Mouse (Mus musculus) layer of hippocampus, adult 11-12 months (tissue): ENCODE measurements around the gene Farsa.

Experiments used
- DNase-seq: peaks from one replicate; pipeline ENCODE4 v3.0.0; 2022; ENCODE audit warnings: low spot score

Farsa gene

DNA sequence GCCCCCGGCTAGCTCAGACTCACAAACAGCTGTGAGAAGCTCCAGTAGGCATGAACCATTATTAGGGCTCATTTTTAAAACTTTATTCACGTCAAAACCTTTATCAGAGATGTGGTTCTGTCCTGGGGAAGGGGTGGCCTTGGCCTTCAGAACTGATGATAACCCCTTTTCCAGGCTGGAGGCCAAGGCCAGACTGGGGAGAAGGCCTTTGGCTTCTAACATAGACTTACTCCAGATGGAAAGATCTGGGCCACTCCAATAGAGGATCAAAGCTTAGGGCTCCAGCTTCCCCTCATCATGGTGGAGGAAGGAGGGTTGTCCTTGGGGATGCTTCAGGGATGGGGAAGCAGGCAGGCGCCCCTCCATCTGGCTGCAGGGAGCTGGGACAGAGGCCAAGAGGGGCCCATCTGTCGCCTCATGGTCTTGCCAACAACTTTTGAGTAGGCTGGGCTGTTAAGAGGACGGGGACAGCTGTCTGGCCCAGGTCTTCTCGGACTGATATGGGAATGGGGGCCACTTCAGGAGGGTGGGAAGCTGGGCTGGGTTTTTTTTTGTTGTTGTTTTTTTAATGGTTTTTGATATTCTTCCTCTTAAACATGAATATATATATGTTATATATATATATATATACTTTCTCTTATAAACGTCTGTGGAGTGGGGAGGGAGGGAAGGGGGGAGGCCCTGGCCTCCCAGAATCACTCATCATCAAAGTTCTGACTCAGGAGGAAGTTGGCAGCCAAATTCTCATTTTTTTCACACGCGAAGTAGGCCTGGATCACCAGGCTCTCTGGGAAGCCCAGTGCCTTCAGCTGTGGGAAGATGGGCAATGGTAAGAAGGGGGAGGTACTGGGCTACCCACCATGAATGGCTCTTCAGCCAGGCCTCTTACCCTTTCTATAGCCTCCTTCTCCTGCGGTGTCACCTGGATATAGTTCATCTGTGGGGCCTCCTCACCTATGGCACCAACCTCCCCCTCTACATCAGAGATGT is 21.6 kb upstream of the Farsa start:
- peak; percentile 84 for DNase-seq

DNA sequence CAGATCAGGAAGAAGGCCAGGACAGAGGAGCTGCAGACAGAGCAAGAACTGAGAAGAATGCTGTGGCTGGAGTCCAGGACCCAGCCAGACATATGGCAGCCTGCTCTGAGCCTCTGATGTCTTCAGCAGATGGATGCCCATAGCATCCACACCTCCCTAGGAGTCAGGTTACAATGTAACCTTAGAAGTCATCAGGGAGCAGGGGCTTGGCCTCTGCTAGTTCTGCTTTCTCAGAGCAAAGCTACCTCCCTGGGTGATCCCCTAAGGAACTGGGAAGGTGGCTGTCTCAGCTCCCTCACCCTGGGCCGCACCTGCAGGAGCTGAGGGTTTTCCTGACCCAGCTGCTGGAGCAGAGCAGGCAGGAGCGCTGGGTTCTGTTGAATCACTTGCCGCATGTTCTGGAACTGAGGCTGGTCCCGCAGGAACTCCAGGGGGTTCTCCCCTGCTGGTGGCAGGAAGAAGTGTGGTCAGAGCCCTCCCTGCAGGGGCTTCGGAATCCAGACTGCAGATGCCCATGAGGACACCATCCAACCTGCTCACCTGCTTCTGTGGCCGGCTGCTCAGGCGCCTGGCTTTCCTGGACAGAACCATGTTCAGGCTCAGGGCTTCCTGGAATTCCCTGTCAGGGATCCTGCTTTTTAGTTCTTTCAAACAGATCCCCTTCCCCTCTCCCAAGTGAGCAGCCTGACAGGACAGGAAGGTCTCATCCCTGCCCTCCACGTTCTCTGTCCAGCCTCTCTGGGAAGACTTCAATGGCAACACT is 19.5 kb upstream of the Farsa start:
- no peak for DNase-seq

DNA sequence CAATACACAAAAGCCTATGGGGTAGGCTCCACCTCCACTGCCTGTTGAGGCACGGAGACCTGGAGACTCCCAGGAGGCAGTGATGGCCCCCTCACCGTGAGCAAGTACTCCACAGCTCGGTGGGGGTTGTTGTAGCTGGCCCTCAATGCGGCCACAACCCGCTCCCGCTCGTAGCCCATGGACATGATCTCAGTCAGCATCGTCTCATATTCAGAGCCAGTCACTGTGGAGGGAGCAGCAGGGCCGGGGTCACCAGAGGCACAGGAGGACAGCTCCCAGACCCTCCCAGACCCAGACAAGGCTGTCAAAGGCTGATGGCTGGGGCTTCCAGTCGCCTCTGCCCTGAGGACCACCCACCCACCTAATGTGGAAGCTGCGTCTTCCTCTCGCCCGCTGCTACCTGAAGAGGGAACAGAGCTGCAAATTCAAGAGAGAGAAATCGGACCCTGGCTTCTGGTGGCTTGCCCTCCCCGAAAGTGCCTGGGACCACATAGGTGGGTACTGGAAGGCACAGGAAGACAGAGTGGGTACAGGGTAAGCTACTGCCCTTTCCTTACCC is 18.8 kb upstream of the Farsa start:
- no peak for DNase-seq

DNA sequence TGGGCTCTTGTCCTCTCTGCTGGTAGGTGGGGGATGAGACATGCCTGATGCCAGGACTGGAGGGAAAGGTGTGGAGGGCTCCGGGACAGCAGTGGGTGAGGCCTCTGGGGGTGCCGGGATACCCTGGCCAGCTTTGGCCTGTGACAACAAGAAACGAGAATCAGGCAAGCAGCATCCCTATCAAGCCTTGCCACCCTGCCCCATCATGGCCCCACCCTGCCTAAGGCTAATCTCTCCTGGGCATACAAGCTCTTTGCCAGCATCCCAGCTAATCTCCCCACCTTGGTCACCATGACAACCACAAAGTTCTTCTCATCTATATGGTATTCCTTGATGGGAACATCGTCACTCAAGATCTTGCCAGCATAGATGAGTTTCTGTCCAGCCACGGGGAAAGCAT is 18.3 kb upstream of the Farsa start:
- DNase-seq, result no peak

DNA sequence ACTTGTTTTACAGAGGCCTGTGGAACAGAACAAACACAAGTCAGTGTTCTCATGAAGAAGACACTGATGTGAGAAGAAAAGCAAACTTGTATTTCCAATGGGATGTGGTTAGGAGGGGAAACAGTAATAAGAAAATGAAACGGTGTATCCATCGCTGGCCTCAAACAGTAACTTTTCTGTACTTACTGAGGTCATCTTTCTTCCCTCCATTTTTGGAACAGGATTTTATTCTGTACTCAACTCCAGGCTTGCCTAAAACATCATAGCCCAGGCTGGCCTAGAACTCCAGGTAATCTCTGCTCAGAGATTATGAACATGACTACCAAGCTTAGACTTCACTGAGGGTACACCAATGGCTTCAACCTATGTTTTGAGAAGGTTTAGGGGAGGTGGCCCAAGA is 17.4 kb upstream of the Farsa start:
- no peak for DNase-seq

DNA sequence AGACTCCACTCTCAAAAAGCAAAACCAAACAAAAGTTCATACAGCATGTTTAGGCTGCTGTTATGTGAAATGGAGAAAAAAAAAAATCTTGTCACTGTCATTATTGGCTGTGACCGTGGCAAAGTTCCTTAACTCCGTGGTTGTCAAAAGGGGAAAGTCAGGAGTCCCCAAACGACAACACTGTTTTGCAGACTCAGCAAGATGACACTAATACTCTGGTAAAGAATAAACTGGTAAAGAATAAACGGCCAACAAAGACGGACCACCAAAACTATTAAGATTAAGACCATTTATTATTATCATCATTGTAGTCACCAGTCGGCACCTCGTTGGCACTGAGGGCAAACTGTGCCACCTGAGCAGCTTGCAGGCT is 16.9 kb upstream of the Farsa start:
- DNase-seq, result no peak

DNA sequence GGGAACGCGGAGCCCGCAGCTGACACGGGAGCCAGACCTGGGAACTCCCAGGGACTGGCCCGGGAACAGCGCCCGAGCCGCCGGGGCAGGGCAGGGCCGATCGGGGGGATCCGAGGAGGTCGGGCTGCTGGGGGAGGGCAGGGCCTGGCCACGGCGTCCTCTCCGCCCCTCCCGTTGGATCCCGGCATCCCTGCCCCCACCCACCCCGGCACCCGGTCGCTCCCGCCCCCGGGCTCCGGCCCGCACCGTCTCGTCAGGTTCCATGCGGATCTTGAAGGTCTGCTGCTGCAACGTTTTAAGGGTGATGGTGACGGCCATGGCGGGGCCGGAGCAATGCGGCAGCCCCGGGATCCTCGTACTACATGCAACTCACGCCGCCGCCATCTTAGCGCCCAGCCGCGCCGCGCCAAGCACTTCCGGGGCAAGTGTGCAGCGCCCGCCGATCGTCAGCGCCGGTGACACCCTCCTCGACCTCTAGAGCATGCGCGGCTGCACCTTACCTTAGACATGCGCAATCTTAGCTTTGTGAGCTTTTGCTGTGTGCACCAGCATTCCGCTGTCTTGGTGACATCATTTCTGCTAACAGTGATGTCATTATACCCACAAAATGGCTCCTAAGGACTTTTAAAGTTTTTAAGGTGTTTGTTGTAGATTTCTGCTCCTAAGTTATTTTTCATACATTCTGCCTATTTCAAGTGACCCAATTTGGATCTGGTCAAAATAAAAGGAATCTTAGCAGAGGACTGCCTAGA is 16.4 kb upstream of the Farsa start, which contains the start of gene Rad23a:
Gene Rad23a (minus strand): TSS at position 418 of the 752 bp plus-strand sequence.
- peak; percentile 92 for DNase-seq

DNA sequence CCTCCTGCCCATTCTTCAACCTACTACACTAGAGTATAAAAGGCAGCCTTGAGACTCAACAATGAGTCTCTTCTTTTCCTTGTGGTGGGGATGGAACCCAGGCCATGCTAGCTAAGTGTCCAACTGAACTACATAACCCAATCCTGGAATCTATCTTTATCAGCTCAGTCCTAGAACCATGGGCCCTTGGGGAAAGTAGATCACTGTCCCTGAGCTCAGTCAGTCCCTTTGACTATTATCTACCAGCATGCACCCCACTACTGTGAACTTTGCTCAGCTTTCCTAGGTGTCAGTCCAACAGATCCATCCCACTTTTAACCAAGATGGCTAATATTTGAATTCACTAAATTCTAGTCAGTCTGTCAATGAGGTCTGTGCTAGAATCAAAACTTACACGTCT is 15.3 kb upstream of the Farsa start:
- DNase-seq, result no peak

DNA sequence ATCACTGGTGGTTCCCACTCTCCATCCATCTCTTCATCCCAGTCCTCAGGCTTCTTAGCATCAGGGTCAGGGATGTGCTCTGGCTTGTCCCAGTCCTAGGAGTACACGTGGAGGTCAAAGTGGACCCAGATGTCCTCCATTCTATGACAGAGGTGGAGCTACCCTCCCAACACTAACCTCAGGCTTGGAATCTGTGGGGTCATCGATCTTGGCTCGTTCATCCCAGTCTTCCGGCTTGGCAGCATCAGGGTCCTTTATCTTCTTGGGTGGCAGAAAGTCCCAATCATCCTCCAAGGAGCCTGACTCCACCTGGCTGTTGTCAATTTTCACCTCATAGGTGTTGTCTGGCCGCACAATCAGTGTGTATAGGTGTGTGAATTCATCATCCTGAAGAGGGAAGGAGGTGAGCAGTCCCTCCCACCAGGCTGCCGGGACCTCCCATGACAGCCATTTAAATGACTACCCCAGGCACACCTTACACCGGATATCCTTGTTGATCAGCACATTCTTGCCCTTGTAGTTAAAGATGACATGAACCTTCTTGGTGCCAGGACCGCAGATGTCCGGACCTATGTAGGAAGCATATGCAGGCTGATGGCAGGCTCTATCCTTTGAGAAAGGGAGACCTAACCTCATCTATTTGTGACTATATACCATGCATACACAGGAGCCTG is 12.3 kb upstream of the Farsa start:
- DNase-seq, result no peak

DNA sequence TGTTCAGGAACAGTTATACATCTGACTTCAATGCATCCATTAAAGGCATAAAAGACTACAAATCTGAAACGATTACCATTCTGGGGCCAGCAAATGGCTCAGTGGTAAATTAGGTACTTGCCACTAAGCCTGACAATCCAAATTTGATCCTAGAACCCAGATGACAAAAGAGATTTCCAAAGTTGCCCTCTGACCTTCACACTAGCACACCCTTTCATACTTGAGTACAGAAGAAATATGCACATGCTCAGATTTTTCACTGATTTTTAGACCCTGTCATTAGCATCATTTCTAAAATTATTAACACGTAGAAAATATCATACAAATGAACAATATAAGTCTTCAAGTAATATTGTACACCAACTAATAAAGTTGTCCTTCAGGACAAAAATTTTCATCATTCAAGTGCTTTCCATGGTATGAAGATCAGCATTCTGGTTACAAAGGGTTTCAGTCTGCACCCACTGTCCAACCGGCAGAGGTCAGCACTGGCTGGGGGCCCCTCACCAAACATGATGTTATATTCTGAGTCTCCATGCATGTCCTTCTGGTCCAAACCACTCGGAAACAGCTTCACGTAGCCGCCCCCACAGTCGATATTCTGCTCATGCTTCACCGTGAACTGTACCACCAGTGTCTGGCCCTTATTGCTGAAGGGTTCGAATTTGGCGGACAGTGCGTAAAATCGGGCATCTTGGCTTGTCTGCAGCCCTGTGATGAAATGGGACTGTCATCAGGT is 11.3 kb upstream of the Farsa start:
- no peak for DNase-seq

DNA sequence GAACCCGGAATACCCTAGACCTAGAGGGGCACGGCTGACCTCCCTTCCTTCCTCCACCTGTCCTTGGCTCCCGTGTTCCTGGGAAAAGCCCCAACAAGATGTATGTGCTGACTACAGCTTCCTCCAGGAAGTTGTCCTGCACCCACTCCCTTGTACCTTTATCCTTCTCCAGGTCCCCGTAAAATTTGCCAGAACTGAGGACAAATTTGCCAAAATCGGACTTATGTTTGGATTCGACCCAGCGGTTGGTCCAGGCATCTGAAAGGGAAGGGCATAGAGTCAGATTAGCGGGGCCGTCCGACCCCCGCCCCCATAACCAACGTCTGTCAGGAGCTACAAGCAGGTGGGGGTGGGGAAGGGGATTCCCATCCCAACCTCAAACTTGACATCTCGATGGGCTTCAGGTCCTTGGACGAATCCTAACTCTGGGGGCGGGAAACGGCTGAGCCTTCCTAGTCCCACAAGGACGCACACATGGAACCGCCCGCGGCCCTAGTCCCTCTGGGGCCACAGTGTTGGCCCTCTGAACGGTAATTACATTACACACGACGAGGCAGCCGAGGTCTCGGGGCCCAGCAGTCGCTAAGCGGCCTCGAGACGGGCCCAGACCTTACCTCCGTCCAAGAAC is 10.6 kb upstream of the Farsa start:
- DNase-seq, result peak; percentile 51

DNA sequence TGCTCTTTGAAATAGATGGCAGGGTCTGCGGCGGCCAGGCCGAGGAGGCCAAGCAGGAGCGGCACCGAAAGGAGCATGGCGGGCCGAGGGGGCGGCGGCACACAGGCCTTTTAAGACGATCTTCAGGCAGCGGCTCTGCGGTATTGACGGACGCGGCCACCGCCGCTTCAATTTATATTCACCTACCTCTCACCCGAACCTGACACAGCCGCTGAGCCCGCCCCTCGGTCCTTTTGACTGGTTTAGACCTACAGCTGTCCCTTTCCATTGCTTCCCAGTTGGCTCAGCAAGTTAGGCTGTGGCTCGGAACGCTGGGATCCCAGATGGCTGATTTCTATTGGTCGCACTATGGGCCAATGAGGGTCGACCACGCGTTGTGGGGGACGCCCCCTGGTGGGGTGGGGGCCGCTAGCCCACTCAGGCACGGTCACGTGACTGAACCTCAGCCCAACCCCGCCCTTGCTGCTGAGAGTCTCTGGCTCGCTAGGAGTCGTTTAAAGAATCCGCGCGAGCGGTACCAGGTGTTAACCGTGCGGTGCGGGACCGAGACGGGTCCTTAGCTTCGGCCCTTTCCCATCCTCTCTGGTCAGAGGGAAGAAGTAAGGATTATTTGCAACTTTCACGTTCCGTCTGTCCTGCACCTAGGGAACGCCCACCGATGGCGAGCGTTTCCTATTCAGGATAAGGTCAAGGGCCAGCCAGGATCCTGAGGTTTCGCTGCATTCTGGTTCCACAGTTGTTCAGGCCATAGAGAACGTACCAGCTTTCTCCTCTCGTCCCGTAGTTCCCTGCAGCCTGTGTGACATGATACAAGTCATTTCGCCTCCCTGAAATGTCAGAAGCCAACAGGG is 9.8 kb upstream of the Farsa start, which contains the start of gene Calr:
Gene Calr (minus strand): TSS at position 213 of the 851 bp plus-strand sequence.
- DNase-seq, result peak; percentile 100

DNA sequence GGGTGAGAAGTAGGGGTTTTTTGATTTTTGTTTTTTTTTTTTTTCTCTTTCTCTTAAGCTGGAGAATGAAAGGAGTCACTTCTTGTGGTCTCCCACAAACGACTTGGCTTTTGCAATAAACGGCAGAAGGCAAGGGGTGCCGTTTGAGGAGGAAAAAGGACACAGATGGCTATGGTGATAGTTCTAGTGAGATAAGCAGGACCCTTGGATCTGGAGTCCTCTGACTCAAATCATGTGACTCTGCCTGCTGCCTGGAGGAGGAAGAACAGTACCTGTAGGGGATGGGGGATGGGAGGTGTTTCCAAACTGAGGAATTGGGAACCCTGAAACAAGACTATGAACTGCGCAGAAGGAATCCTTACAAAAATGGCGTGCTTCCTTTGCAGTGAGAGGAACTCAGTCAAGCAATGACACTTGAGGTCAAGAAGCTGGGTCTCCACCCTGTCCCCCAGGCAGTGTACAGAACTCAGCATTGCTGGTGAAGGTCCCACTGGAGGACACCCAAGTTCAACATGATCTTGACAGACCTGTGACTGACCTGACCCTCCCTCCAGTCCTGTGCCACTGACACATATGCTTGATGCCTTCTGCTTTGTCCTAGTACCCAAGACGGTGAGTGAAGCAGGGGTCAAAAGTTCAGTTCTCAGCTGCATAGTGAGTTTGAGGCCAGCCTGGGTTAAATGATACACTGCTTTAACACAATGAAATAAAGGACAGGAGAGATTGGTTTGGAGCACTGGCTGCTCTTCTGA is 8.9 kb upstream of the Farsa start:
- no peak for DNase-seq

DNA sequence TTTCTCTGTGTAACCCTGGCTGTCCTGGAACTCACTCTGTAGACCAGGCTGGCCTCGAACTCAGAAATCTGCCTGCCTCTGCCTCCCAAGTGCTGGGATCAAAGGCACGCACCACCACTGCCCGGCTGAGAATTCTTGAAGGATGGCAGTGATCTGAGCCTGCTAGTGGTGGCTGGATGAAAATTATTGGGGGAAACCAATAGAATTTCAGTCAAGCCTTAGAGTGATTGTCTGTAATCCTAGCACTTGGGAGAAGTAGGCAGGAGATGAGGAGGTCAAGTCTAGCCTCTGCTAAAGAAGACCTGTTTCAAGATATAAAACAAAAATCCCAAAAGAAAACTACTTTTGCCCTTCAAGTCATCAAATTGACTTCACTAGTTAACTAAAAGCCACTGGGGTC is 355 bp upstream of the Farsa start:
- no peak for DNase-seq

DNA sequence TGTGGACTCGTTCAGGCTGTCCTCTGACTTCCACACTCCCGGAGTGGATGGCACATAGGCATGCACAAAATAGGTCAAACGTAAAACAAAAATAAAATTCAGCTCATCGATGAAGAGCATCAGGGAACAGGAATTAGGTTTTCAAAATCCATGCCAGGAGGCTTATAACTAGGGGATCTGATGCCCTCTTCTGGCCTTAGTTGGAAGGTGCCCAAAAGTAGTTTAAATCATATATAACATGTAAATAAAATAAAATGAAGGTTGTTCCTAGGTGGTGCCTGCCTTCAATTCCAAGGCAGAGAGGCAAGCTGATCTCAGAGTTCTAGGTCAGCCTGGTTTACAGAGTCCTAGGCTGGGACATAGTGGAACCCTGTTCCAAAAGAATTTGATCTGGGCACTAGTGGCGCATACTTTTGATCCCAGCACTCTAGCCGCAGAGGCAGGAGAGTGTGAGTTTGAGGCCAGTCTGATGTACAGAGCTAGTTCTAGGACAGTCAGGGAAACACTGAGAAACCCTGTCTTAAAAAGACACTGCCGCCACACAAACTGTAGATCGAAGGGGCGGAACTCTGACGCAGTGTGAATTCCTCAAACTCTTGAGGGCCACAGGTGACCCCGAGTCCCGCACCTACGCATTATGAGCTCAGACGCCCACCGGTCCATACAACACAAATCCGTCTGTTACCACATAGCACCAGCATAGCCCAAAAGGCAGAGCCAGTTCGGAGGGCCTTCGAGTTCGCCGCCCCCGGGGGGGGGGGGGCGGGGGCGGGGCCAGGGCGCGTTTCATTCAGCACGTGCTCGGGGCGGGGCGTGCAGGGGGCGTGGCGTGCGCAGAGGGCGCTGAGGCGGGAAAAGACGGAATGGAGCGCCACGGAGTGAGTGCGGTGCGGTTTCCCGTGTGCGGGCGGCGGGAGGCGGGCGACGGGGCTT is 14.9 kb downstream of the Farsa start, which contains the start of gene Syce2:
Gene Syce2 (plus strand): TSS at position 736 of the 933 bp plus-strand sequence.
- peak; percentile 56 for DNase-seq

DNA sequence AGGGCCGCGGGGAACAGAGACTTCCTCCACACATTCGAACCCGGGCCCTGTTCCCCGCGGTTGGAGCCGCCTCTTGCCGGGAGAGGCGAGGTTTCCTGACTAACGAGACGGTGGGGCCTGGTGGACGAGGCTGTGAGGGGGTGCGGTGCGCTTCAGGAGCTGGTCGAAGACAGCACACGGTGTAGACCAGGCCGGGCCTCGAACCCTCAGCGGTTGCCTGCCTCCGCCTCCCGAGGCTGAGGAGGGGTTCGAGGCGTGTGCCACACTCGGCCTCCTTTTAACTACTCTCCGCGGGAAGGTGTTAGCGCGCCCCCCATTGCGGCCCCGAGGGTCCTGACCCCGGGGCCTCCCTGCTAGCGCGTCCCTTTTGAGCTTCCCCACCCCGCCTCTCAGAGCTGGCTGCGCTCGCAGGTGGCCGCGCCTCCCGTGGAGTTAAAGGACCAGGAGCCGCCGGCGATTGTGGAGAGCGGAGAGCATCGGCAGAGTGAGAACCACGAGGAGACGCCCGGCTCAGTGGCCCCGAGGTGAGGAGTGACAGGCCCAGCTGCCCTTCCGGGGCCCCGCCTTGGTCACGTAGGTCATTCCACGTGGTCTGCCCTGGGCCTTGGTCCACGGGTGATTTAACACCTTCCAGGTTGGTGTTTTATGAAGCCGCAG is 15.6 kb downstream of the Farsa start:
- no peak for DNase-seq

DNA sequence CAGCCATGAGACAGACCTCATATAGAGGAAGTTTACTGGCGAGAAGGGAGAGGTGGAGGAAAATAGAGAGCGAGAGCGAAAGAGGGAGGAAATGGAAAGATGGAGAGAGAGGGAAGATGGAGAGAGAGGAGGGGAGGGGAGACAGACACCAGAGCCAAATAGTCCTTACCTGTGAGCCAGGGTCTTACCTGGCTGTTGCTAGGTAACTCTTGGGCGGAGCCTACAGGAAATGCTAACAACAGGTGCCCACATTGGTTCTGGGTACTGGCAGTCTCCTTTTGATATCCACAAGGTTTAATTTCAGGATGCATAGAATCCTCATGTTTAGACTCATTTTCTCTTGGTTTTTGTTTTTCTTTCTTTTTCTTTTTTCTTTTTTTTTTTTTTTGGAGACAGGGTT is 16.2 kb downstream of the Farsa start:
- no peak for DNase-seq
